Mouse (Mus musculus): ENCODE results near the gene Kctd12b.
A peak's percentile ranks its signal among the peaks of the same experiment; 100 is the strongest.
"Not testable (repeated sequence)": the region's sequence is repeated elsewhere in the genome, so short reads cannot be mapped to it uniquely, and the experiment has no call there.

The Kctd12b gene

GRCm38 (mm10) chrX:153695782-153696395 is at the start of gene Kctd12b:
Gene Kctd12b (minus strand): TSS chrX:153696391.
- DNase-seq (ENCODE audit: low spot score) = no peak

GRCm38 (mm10) chrX:153742493-153742892 is 46.3 kb upstream of the Kctd12b start:
- no peak for DNase-seq (ENCODE audit: low spot score)

GRCm38 (mm10) chrX:153735697-153736096 is 39.5 kb upstream of the Kctd12b start:
- DNase-seq (ENCODE audit: low spot score) = no peak

GRCm38 (mm10) chrX:153724400-153724799 is 28.2 kb upstream of the Kctd12b start:
- no peak for DNase-seq (ENCODE audit: low spot score)

GRCm38 (mm10) chrX:153723110-153723916 is 27.1 kb upstream of the Kctd12b start, which contains the start of gene Nbdy:
Gene Nbdy (plus strand): TSS chrX:153723590.
- DNase-seq (ENCODE audit: low spot score) = peak; percentile 1

GRCm38 (mm10) chrX:153719602-153720001 is 23.4 kb upstream of the Kctd12b start:
- DNase-seq (ENCODE audit: low spot score) = no peak

GRCm38 (mm10) chrX:153716716-153717115 is 20.5 kb upstream of the Kctd12b start:
- DNase-seq (ENCODE audit: low spot score) = no peak

GRCm38 (mm10) chrX:153707735-153708134 is 11.5 kb upstream of the Kctd12b start:
- no peak for DNase-seq (ENCODE audit: low spot score)

- no peak for DNase-seq (ENCODE audit: low spot score)
Observed at GRCm38 (mm10) chrX:153700463-153700862, 4.3 kb upstream of the Kctd12b start.

GRCm38 (mm10) chrX:153668233-153668632 is 28.0 kb downstream of the Kctd12b start:
- DNase-seq (ENCODE audit: low spot score) = not testable (repeated sequence)

- no peak for DNase-seq (ENCODE audit: low spot score)
Observed at GRCm38 (mm10) chrX:153664903-153665302, 31.3 kb downstream of the Kctd12b start.

- no peak for DNase-seq (ENCODE audit: low spot score)
Observed at GRCm38 (mm10) chrX:153656949-153657348, 39.2 kb downstream of the Kctd12b start.

GRCm38 (mm10) chrX:153640615-153641014 is 55.6 kb downstream of the Kctd12b start:
- no peak for DNase-seq (ENCODE audit: low spot score)

GRCm38 (mm10) chrX:153636247-153636646 is 59.9 kb downstream of the Kctd12b start:
- DNase-seq (ENCODE audit: low spot score) = no peak

Data from spleen, adult 12 weeks (tissue).